Mouse (Mus musculus) lung, adult 2 months (tissue): ENCODE measurements around the gene Hist1h4c. TPM values are rescaled to one million over a fixed set of nuclear protein-coding genes. Genes with fewer than 3 reads are reported as not detected.
"Not testable (repeated sequence)": the region's sequence is repeated elsewhere in the genome, so short reads cannot be mapped to it uniquely, and the experiment has no call there.

Experiments used
- DNase-seq: peaks from one replicate; pipeline ENCODE4 v3.0.0; 2022
- H3K4me1 ChIP-seq: fragments of 200-500 bp; 2 replicates; pipeline ENCODE4 v1.6.1; 2011; ENCODE audit warnings: low read length; ENCODE audit not compliant: control insufficient read depth, insufficient read depth
- H3K4me3 ChIP-seq: fragments of 200-500 bp; replicated peaks from 2 replicates; pipeline ENCODE3; 2011; ENCODE audit warnings: low read depth, mild to moderate bottlenecking, control low read depth, low read length; ENCODE audit errors: extremely low read depth
- CTCF ChIP-seq: fragments of 200-500 bp; IDR thresholded peaks from 2 replicates; pipeline ENCODE4 v1.5.1; 2011; ENCODE audit warnings: mild to moderate bottlenecking, low read length, control low read depth; ENCODE audit not compliant: insufficient read depth
- POLR2A ChIP-seq: fragments of 200-500 bp; IDR thresholded peaks from 2 replicates; pipeline ENCODE4 v1.6.1; 2011; ENCODE audit warnings: low read depth, mild to moderate bottlenecking, control low read depth, low read length, borderline replicate concordance; ENCODE audit errors: extremely low read depth
- WGBS: fragments of 180-500 bp; shearing (Covaris S2); methylation state at CpG from one replicate; pipeline ENCODE4 v1.1.7; 2018; 5-methylcytosine and 5-hydroxymethylcytosine counted together
- polyA plus RNA-seq: library from polyadenylated mRNA; depleted of rRNA; stranded (reverse); fragments of >200 nt; gene quantifications from 2 replicates; pipeline ENCODE4 v1.2.3, GENCODE M21; 2012

The Hist1h4c gene
- polyA plus RNA-seq, 1 experiment, result 6.3 TPM

- no peaks in the 10 kb centered on the region for H3K4me1 ChIP-seq
- DNase-seq, result no peak
- no peak overlapping the region for H3K4me3 ChIP-seq
- WGBS, result 91% methylated on average over 5 of the region's 5 CpGs
- TF ChIP-seq CTCF (no peak), POLR2A (no peak)
Measured at GRCm38 (mm10) chr13:23729706-23730105, 31.5 kb upstream of the Hist1h4c start.

GRCm38 (mm10) chr13:23729192-23729525, 30.9 kb upstream of the Hist1h4c start:
- H3K4me3 ChIP-seq, result no peak overlapping the region
- TF ChIP-seq POLR2A (no peak), CTCF (no peak)
- no peaks in the 10 kb centered on the region for H3K4me1 ChIP-seq
- DNase-seq, result no peak
- whole genome bisulfite sequencing, result 80% methylated on average over 9 of the region's 9 CpGs

GRCm38 (mm10) chr13:23728472-23729191, 30.4 kb upstream of the Hist1h4c start:
- H3K4me3 ChIP-seq, result no peak overlapping the region
- H3K4me1 ChIP-seq, result no peaks in the 10 kb centered on the region
- TF ChIP-seq POLR2A (no peak), CTCF (no peak)
- WGBS, result 79% methylated on average over 18 of the region's 18 CpGs
- DNase-seq, result no peak

- no peaks in the 10 kb centered on the region for H3K4me1 ChIP-seq
- 95% methylated on average over 1 of the region's 1 CpGs for WGBS
- H3K4me3 ChIP-seq, result no peak overlapping the region
- TF ChIP-seq POLR2A (no peak), CTCF (no peak)
- DNase-seq, result no peak
Measured at GRCm38 (mm10) chr13:23725213-23725612, 27.0 kb upstream of the Hist1h4c start.

GRCm38 (mm10) chr13:23724239-23724638, 26.0 kb upstream of the Hist1h4c start:
- 77% methylated on average over 4 of the region's 4 CpGs for WGBS
- no peak for DNase-seq
- Histone ChIP-seq H3K4me3 (no peak overlapping the region), H3K4me1 (no peaks in the 10 kb centered on the region)
- TF ChIP-seq POLR2A, result no peak
- TF ChIP-seq CTCF, result no peak

GRCm38 (mm10) chr13:23717593-23718245, 19.5 kb upstream of the Hist1h4c start:
- H3K4me3 ChIP-seq, H3K4me1 ChIP-seq, DNase-seq: not testable (repeated sequence)
- 19% methylated on average over 2 of the region's 2 CpGs for WGBS

- no peak for DNase-seq
- 49% methylated on average over 11 of the region's 11 CpGs for WGBS
- TF ChIP-seq CTCF, result no peak
- no peak for TF ChIP-seq POLR2A
- H3K4me3 ChIP-seq, result no peak overlapping the region
- no peaks in the 10 kb centered on the region for H3K4me1 ChIP-seq
Measured at GRCm38 (mm10) chr13:23717176-23717575, 18.9 kb upstream of the Hist1h4c start.

GRCm38 (mm10) chr13:23716261-23717042, 18.2 kb upstream of the Hist1h4c start:
- WGBS, result 78% methylated on average over 5 of the region's 5 CpGs
- TF ChIP-seq POLR2A, result no peak
- TF ChIP-seq CTCF, result no peak
- no peaks in the 10 kb centered on the region for H3K4me1 ChIP-seq
- no peak overlapping the region for H3K4me3 ChIP-seq
- DNase-seq, result no peak

GRCm38 (mm10) chr13:23710374-23711089, 12.3 kb upstream of the Hist1h4c start, which contains the start of gene Hfe:
TSS of gene Hfe (minus strand) at chr13:23710854.
- WGBS, result 1% methylated on average over 17 of the region's 17 CpGs
- DNase-seq, result peak; percentile 64
- TF ChIP-seq CTCF (no peak), POLR2A (peak; percentile 72; the same call in 1 of the 2 replicates)
- H3K4me3 ChIP-seq, result peak within 1 kb of the TSS; percentile 74
- peaks cover 2% of the 10 kb centered on the region; the same call in 1 of the 2 replicates for H3K4me1 ChIP-seq
